In genomic region chrX:12090871-12091404, GRCm38 (mm10) we compare ENCODE assay signal across 8 mouse cellular contexts.
DNase-seq lines count a peak whose midpoint lies in the region; ATAC-seq and TF ChIP-seq lines count a peak whose summit lies in the region.

No protein-coding gene starts in this region.

- peak; percentile 56 for ATAC-seq in embryonic facial prominence, embryonic 13.5 days (ENCODE audit: insufficient number of reproducible peaks, insufficient read depth, low FRiP score, low TSS enrichment, low read depth)
- peak; percentile 56 for ATAC-seq in heart, embryonic 12.5 days (ENCODE audit: insufficient number of reproducible peaks, low FRiP score)
- ATAC-seq in kidney, embryonic 14.5 days (ENCODE audit: low FRiP score, low TSS enrichment): peak; percentile 18
- ATAC-seq in liver, embryonic 12.5 days: peak; percentile 18; the same call in 1 of the 2 replicates
- peak; percentile 71 for ATAC-seq in stomach, postnatal 0 days (ENCODE audit: low FRiP score, low TSS enrichment)

- no peak for TF ChIP-seq CTCF in stomach, postnatal 0 days (IDR thresholded peaks at IDR 0.05; ENCODE audit: low read depth)

- H3K4me2 ChIP-seq in embryonic facial prominence, embryonic 13.5 days: peak overlapping the region; percentile 85
- H3K4me2 ChIP-seq in heart, embryonic 12.5 days: peak overlapping the region; percentile 92
- H3K4me2 ChIP-seq in kidney, embryonic 14.5 days (replicated peaks; ENCODE audit: low read depth, low read length): peak overlapping the region; percentile 83
- peak overlapping the region; percentile 89 for H3K4me2 ChIP-seq in liver, embryonic 12.5 days
- H3K4me2 ChIP-seq in stomach, postnatal 0 days (replicated peaks; ENCODE audit: low read depth): peak overlapping the region; percentile 79

- no peaks in the 10 kb centered on the region for H3K9me3 ChIP-seq in embryonic facial prominence, embryonic 13.5 days
- H3K9me3 ChIP-seq in heart, embryonic 12.5 days (replicated peaks): peaks cover 7% of the 10 kb centered on the region; the same call in 1 of the 2 replicates
- no peaks in the 10 kb centered on the region for H3K9me3 ChIP-seq in kidney, embryonic 14.5 days (ENCODE audit: control insufficient read depth, low read length)
- H3K9me3 ChIP-seq in liver, embryonic 12.5 days (replicated peaks): no peaks in the 10 kb centered on the region
- H3K9me3 ChIP-seq in stomach, postnatal 0 days (ENCODE audit: control insufficient read depth, low read length): no peaks in the 10 kb centered on the region

- H3K27me3 ChIP-seq in embryonic facial prominence, embryonic 13.5 days: peaks cover 82% of the 10 kb centered on the region
- H3K27me3 ChIP-seq in heart, embryonic 12.5 days (replicated peaks): peaks cover 75% of the 10 kb centered on the region
- H3K27me3 ChIP-seq in kidney, embryonic 14.5 days (ENCODE audit: control insufficient read depth, insufficient read depth, low read length): peaks cover 19% of the 10 kb centered on the region
- H3K27me3 ChIP-seq in liver, embryonic 12.5 days (replicated peaks): peaks cover 100% of the 10 kb centered on the region
- H3K27me3 ChIP-seq in stomach, postnatal 0 days (ENCODE audit: control insufficient read depth, insufficient read depth, low read length): no peaks in the 10 kb centered on the region

- peak overlapping the region; percentile 73; the same call in 1 of the 2 replicates for H3K9ac ChIP-seq in embryonic facial prominence, embryonic 13.5 days
- peak overlapping the region; percentile 84 for H3K9ac ChIP-seq in heart, embryonic 12.5 days
- H3K9ac ChIP-seq in kidney, embryonic 14.5 days (ENCODE audit: low read depth, low read length): peak overlapping the region; percentile 72; the same call in 1 of the 2 replicates
- peak overlapping the region; percentile 60 for H3K9ac ChIP-seq in liver, embryonic 12.5 days
- peak overlapping the region; percentile 77 for H3K9ac ChIP-seq in stomach, postnatal 0 days (ENCODE audit: low read length)

- peak overlapping the region; percentile 50 for H3K4me3 ChIP-seq in embryonic facial prominence, embryonic 13.5 days
- peak overlapping the region; percentile 60 for H3K4me3 ChIP-seq in heart, embryonic 12.5 days
- peak overlapping the region; percentile 50 for H3K4me3 ChIP-seq in kidney, embryonic 14.5 days (ENCODE audit: low read length)
- H3K4me3 ChIP-seq in liver, embryonic 12.5 days: peak overlapping the region; percentile 54
- peak overlapping the region; percentile 55 for H3K4me3 ChIP-seq in stomach, postnatal 0 days (ENCODE audit: low read depth, low read length)

- H3K27ac ChIP-seq in embryonic facial prominence, embryonic 13.5 days: peak overlapping the region; percentile 89
- peak overlapping the region; percentile 96 for H3K27ac ChIP-seq in heart, embryonic 12.5 days (ENCODE audit: poor library complexity, severe bottlenecking)
- H3K27ac ChIP-seq in kidney, embryonic 14.5 days (ENCODE audit: low read depth, low read length): peak overlapping the region; percentile 91
- peak overlapping the region; percentile 65 for H3K27ac ChIP-seq in liver, embryonic 12.5 days
- peak overlapping the region; percentile 94 for H3K27ac ChIP-seq in stomach, postnatal 0 days (replicated peaks)

- H3K4me1 ChIP-seq in embryonic facial prominence, embryonic 13.5 days: peaks cover 28% of the 10 kb centered on the region
- peaks cover 33% of the 10 kb centered on the region for H3K4me1 ChIP-seq in heart, embryonic 12.5 days (replicated peaks)
- peaks cover 12% of the 10 kb centered on the region; the same call in 1 of the 2 replicates for H3K4me1 ChIP-seq in kidney, embryonic 14.5 days (ENCODE audit: control insufficient read depth, insufficient read depth, low read length)
- H3K4me1 ChIP-seq in liver, embryonic 12.5 days: peaks cover 51% of the 10 kb centered on the region
- H3K4me1 ChIP-seq in stomach, postnatal 0 days (replicated peaks; ENCODE audit: control insufficient read depth, insufficient read depth): no peaks in the 10 kb centered on the region

- peak; percentile 85 for DNase-seq in 3134 (ENCODE audit: extremely low read depth, insufficient read length, low spot score)
- peak; percentile 88 for DNase-seq in adrenal gland, postnatal 10 days
- peak; percentile 76 for DNase-seq in naive thymus-derived CD4-positive, alpha-beta T cell, adult 2 months (ENCODE audit: low read depth)
- peak; percentile 84 for DNase-seq in stomach, postnatal 0 days (ENCODE audit: low spot score)

- no peak for TF ChIP-seq EP300 in stomach, postnatal 0 days (optimal IDR thresholded peaks at IDR 0.05)

- WGBS in embryonic facial prominence, embryonic 13.5 days: 1% methylated on average over 46 of the region's 47 CpGs
- 1% methylated on average over 46 of the region's 47 CpGs for WGBS in heart, embryonic 12.5 days
- WGBS in kidney, embryonic 14.5 days: 3% methylated on average over 34 of the region's 47 CpGs
- under 1% methylated on average over 22 of the region's 47 CpGs for WGBS in liver, embryonic 12.5 days (ENCODE audit: insufficient replicate concordance)
- 1% methylated on average over 24 of the region's 47 CpGs for WGBS in stomach, postnatal 0 days

- H3K36me3 ChIP-seq in embryonic facial prominence, embryonic 13.5 days: no peaks in the 10 kb centered on the region
- no peaks in the 10 kb centered on the region for H3K36me3 ChIP-seq in heart, embryonic 12.5 days
- H3K36me3 ChIP-seq in kidney, embryonic 14.5 days (ENCODE audit: control insufficient read depth, insufficient read depth, low read length): no peaks in the 10 kb centered on the region
- H3K36me3 ChIP-seq in liver, embryonic 12.5 days: no peaks in the 10 kb centered on the region
- H3K36me3 ChIP-seq in stomach, postnatal 0 days (ENCODE audit: control insufficient read depth, insufficient read depth, low read length): no peaks in the 10 kb centered on the region

Comparison
In these comparisons a context has a peak if more than half of its experiments do, and no peak if none do; other contexts are left out.
1. Peak in every context shown above with its lines: DNase-seq, ATAC-seq, H3K4me3 ChIP-seq and H3K27ac ChIP-seq.
2. ATAC-seq: peak in every context shown above with its lines; median percentile 71 in stomach, postnatal 0 days; 56 in embryonic facial prominence, embryonic 13.5 days; 56 in heart, embryonic 12.5 days; 18 in kidney, embryonic 14.5 days; 18 in liver, embryonic 12.5 days.